Mouse (Mus musculus) MEL (cell line): ENCODE measurements at regions not wholly inside any gene's neighbourhood (a gene's known extent, or its start where the extent isn't known, plus 50 kb on each side); places are given as distances from the start of the nearest gene placed in this dataset.

Experiments used
- DNase-seq: peaks from one replicate; pipeline ENCODE4 v3.0.0; 2011; ENCODE audit warnings: low read depth, low spot score
- H3K27ac ChIP-seq: 2 replicates; pipeline ENCODE4 v1.5.1; 2012; ENCODE audit warnings: low read depth, mild to moderate bottlenecking, control low read depth, low read length, moderate library complexity; ENCODE audit not compliant: control insufficient read depth
- H3K27me3 ChIP-seq, 2 experiments: fragments of 150-350 bp in 1 of 2; sonication (generic) in 1 of 2; 2 replicates each; pipeline ENCODE4 v1.6.1; 2012; ENCODE audit warnings: low read length in 2 of 2, mild to moderate bottlenecking in 2 of 2, improper control_type of control experiment in 1 of 2, moderate library complexity in 1 of 2; ENCODE audit not compliant: insufficient read depth in 2 of 2, control insufficient read depth in 1 of 2
- H3K36me3 ChIP-seq, 2 experiments: 2 replicates each; pipeline ENCODE4 v1.6.1; 2012 to 2014; ENCODE audit warnings: low read length in 2 of 2, improper control_type of control experiment in 1 of 2, inconsistent platforms in 1 of 2, mild to moderate bottlenecking in 1 of 2; ENCODE audit not compliant: insufficient read depth in 2 of 2, control insufficient read depth in 1 of 2
- H3K4me1 ChIP-seq, 2 experiments: fragments of 150-350 bp in 1 of 2; sonication (generic) in 1 of 2; 2 replicates each; pipeline ENCODE4 v1.6.1; 2012; ENCODE audit warnings: low read length in 2 of 2, improper control_type of control experiment in 1 of 2, mild to moderate bottlenecking in 1 of 2; ENCODE audit not compliant: insufficient read depth in 2 of 2, control insufficient read depth in 1 of 2
- H3K4me3 ChIP-seq, 2 experiments: fragments of 150-350 bp in 1 of 2; sonication (generic) in 1 of 2; 2 replicates each; pipeline ENCODE4 v1.5.1; 2012; ENCODE audit warnings: low read depth in 2 of 2, low read length in 2 of 2, mild to moderate bottlenecking in 2 of 2, moderate library complexity in 2 of 2, control low read depth in 1 of 2, improper control_type of control experiment in 1 of 2; ENCODE audit not compliant: control insufficient read depth in 1 of 2, insufficient read depth in 1 of 2
- H3K79me2 ChIP-seq: 2 replicates; pipeline ENCODE4 v1.6.1; 2012; ENCODE audit warnings: mild to moderate bottlenecking, low read length, moderate library complexity; ENCODE audit not compliant: control insufficient read depth, poor library complexity, insufficient read depth
- H3K9ac ChIP-seq: 2 replicates; pipeline ENCODE4 v1.6.1; 2012; ENCODE audit warnings: low read depth, mild to moderate bottlenecking, control low read depth, low read length, moderate library complexity; ENCODE audit not compliant: control insufficient read depth, poor library complexity, severe bottlenecking
- H3K9me3 ChIP-seq: fragments of 150-350 bp; sonication (generic); replicated peaks from 2 replicates; pipeline ENCODE4 v1.6.1; 2012; ENCODE audit warnings: mild to moderate bottlenecking, low read length, improper control_type of control experiment, moderate library complexity; ENCODE audit not compliant: insufficient read depth
- CHD1 ChIP-seq: IDR thresholded peaks from 2 replicates; pipeline ENCODE4 v1.6.1; 2012; ENCODE audit warnings: low read depth, mild to moderate bottlenecking, inconsistent platforms, low read length, improper control_type of control experiment
- ELF1 ChIP-seq: IDR thresholded peaks from 2 replicates; pipeline ENCODE4 v1.6.1; 2014; ENCODE audit warnings: low read depth, mild to moderate bottlenecking, inconsistent platforms, low read length, improper control_type of control experiment, moderate library complexity
- ETS1 ChIP-seq: IDR thresholded peaks from 2 replicates; pipeline ENCODE4 v1.6.1; 2012; ENCODE audit warnings: low read depth, mild to moderate bottlenecking, inconsistent platforms, low read length, improper control_type of control experiment, moderate library complexity
- GABPA ChIP-seq: IDR thresholded peaks from 2 replicates; pipeline ENCODE4 v1.6.1; 2012; ENCODE audit warnings: low read depth, mild to moderate bottlenecking, inconsistent platforms, low read length, improper control_type of control experiment, moderate library complexity
- GATA1 ChIP-seq: IDR thresholded peaks from 2 replicates; pipeline ENCODE4 v1.6.1; 2011; ENCODE audit warnings: low read depth, low read length, improper control_type of control experiment
- JUND ChIP-seq: IDR thresholded peaks from 2 replicates; pipeline ENCODE4 v1.6.1; 2011; ENCODE audit warnings: low read depth, mild to moderate bottlenecking, improper control_type of control experiment, low read length
- MAZ ChIP-seq: IDR thresholded peaks from 2 replicates; pipeline ENCODE4 v1.6.1; 2012; ENCODE audit warnings: low read depth, mild to moderate bottlenecking, inconsistent platforms, low read length, improper control_type of control experiment
- MEF2A ChIP-seq: IDR thresholded peaks from 2 replicates; pipeline ENCODE4 v1.6.1; 2014; ENCODE audit warnings: low read depth, mild to moderate bottlenecking, inconsistent platforms, low read length, improper control_type of control experiment; ENCODE audit not compliant: poor library complexity, insufficient replicate concordance, severe bottlenecking; ENCODE audit errors: extremely low read depth
- MXI1 ChIP-seq: IDR thresholded peaks from 2 replicates; pipeline ENCODE4 v1.6.1; 2011; ENCODE audit warnings: mild to moderate bottlenecking, low read depth, low read length, improper control_type of control experiment
- NELFE ChIP-seq: IDR thresholded peaks from 2 replicates; pipeline ENCODE4 v1.6.1; 2011; ENCODE audit warnings: low read depth, low read length, improper control_type of control experiment
- RAD21 ChIP-seq: IDR thresholded peaks from 2 replicates; pipeline ENCODE4 v1.6.1; 2011; ENCODE audit warnings: mild to moderate bottlenecking, low read depth, low read length, improper control_type of control experiment
- SMC3 ChIP-seq: IDR thresholded peaks from 2 replicates; pipeline ENCODE4 v1.6.1; 2011; ENCODE audit warnings: low read depth, low read length, improper control_type of control experiment
- TCF12 ChIP-seq: IDR thresholded peaks from 2 replicates; pipeline ENCODE4 v1.6.1; 2014; ENCODE audit warnings: low read depth, mild to moderate bottlenecking, inconsistent platforms, low read length, improper control_type of control experiment, moderate library complexity
- UBTF ChIP-seq: IDR thresholded peaks from 2 replicates; pipeline ENCODE4 v1.6.1; 2012; ENCODE audit warnings: low read depth, mild to moderate bottlenecking, inconsistent platforms, low read length, improper control_type of control experiment, moderate library complexity, borderline replicate concordance; ENCODE audit not compliant: insufficient read depth
- USF1 ChIP-seq: IDR thresholded peaks from 2 replicates; pipeline ENCODE4 v1.6.1; 2014; ENCODE audit warnings: low read depth, mild to moderate bottlenecking, inconsistent platforms, low read length, improper control_type of control experiment, moderate library complexity
- ZC3H11A ChIP-seq: IDR thresholded peaks from 2 replicates; pipeline ENCODE4 v1.6.1; 2012; ENCODE audit warnings: low read depth, mild to moderate bottlenecking, inconsistent platforms, low read length, improper control_type of control experiment
- ZNF384 ChIP-seq: IDR thresholded peaks from 2 replicates; pipeline ENCODE4 v1.6.1; 2012; ENCODE audit warnings: low read depth, mild to moderate bottlenecking, inconsistent platforms, low read length, improper control_type of control experiment

- Histone ChIP-seq H3K9me3 (no peaks in the 10 kb centered on the region), H3K4me3 (no peak overlapping the region), H3K4me1 (no peaks in the 10 kb centered on the region), H3K9ac (no peak overlapping the region), H3K27ac (no peak overlapping the region), H3K36me3 (no peaks in the 10 kb centered on the region), H3K27me3 (no peaks in the 10 kb centered on the region), H3K79me2 (no peaks in the 10 kb centered on the region)
- no peak for TF ChIP-seq ETS1
- no peak for DNase-seq
Observed at GRCm38 (mm10) chr14:48748976-48749375, 75.4 kb upstream of the Otx2 start.

- no peak for TF ChIP-seq TCF12
- no peak for TF ChIP-seq GATA1
- no peak for TF ChIP-seq ZC3H11A
- TF ChIP-seq CHD1, result no peak
- TF ChIP-seq USF1, result no peak
- TF ChIP-seq NELFE, result no peak
- no peak for TF ChIP-seq MEF2A
- no peak for TF ChIP-seq ZNF384
- no peak for TF ChIP-seq UBTF
- no peak for TF ChIP-seq RAD21
- no peak for TF ChIP-seq ELF1
- TF ChIP-seq MXI1, result no peak
- no peak for TF ChIP-seq JUND
- TF ChIP-seq MAZ, result no peak
- TF ChIP-seq SMC3, result no peak
- TF ChIP-seq GABPA, result no peak
Observed at GRCm38 (mm10) chr14:48747936-48748335, 74.3 kb upstream of the Otx2 start.

More at GRCm38 (mm10) chr14:48747936-48748335, 74.3 kb upstream of the Otx2 start:
- H3K9me3 ChIP-seq, result no peaks in the 10 kb centered on the region
- no peaks in the 10 kb centered on the region for H3K4me1 ChIP-seq
- no peak overlapping the region for H3K27ac ChIP-seq
- no peaks in the 10 kb centered on the region for H3K27me3 ChIP-seq
- H3K4me3 ChIP-seq, result no peak overlapping the region
- no peaks in the 10 kb centered on the region for H3K36me3 ChIP-seq
- no peak overlapping the region for H3K9ac ChIP-seq
- DNase-seq, result no peak
- H3K79me2 ChIP-seq, result no peaks in the 10 kb centered on the region
